Mouse (Mus musculus) right cerebral cortex, adult 2 months (tissue): ENCODE data around the gene Fance.
A peak's percentile ranks its signal among the peaks of the same experiment; 100 is the strongest.
"Not testable (repeated sequence)": the region's sequence is repeated elsewhere in the genome, so short reads cannot be mapped to it uniquely, and the experiment has no call there.

Experiments used
- DNase-seq, 2 experiments: peaks; one replicate each; pipeline ENCODE4 v3.0.0; 2021 to 2022; ENCODE audit warnings: low spot score in 2 of 2

Fance gene

DNA sequence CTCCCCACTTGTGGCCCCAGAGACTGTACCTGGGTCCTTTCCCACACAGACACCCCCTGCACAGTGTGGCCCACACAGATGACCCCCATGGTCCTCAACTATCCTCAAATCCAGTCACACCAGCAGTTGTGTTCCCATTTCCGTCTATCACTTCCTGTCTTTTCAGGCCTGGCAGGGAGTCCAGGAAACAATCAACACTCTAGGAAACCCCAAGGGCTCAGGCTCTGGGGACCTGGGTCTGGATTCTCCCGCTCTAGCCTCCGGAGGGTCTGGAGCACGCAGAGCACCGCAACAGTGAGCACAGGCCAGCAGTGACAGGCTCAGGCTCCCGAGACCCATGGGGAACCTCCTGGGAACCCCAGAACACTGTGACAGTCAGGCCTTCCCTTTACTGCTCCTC, 34.9 kb downstream of the Fance start:
- no peak for DNase-seq

DNA sequence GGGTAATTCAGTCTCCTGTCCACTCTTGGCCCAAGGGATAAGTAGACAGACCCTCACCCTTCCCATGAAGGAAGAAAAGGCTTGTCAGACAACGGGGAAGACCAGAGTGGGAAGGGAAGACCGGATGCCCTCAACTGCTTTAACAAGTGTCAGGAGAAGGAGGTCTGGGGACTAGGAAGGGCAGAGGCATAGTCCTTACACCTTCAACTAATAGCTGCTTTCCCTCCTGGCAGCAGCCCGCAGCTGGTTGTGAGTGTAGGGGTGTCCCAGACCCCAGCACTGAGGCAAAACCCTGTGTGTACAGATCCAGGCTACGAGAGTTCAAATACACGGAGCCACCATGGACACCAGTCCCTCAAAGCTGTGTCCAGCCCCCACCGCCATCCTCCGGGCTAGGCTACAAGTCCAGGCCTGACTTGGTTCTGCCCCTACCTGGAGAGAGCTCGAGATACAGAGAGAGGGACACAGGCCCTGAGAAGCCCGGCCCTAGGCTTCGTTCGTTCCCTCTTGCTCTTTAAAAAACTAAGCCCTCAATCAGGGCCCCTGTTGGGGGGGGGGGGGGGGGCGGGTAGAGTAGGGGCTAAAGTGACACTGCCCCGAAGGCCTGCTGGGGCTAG, 36.1 kb downstream of the Fance start:
- DNase-seq = no peak

DNA sequence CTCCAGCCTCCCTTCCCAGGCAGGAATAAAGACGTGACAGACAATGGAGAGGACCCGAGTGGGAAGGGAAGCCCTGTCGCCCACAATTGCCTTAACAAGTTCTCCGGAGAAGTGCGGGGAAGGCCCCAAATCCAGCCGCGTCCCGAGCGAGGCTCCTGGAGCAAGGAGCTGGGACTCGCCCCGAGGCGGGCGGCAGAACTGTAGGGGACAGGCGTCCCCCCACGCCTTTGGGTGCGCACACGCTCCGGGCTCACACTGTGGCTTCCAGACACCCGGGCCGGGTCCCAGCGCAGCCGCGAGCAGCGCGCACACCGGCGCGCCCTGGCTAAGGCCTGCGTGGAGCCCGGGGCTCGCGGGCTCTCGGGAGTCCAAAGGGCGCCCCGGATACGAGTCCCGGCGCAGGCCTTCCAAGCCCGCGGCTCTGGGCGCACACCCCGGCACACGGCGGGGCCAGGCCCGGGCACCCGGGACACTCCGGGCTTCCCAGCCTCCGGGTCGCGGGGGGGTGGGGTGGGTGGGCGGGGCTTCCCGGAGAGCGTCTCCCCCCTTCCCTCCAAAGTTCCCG, 36.7 kb downstream of the Fance start:
- no peak for DNase-seq

- no peak for DNase-seq
Observed at GRCm38 (mm10) chr17:28350466-28351352, 37.4 kb downstream of the Fance start, which contains the start of gene Tead3. Tead3 (minus strand) TSS chr17:28350817.

DNA sequence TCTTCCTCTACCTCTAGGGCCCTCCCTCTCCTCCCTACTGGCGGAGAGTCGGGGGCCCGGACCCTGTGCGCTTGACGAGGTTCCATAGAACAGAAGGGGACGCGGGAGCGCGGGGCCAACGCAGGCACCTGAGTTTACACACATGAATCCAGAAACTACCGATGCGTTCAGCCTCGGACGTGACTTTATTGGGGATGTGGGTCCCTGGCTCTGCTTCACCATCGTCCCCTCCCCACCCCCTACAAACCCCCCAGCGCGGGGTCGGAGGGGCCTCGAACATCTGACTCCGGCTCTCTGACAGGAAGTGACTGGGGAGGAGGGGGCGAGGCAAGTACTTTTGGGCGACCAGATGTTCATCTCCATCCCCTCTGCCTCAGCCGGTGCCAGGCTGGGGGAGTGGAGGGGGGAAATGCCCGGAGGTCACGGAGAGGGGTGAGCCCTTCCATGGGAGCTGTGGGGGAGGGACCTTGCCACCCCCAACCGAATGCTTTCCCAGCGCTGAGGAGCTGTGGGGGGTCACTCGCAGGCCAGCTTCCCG, 38.1 kb downstream of the Fance start:
- no peak for DNase-seq

DNA sequence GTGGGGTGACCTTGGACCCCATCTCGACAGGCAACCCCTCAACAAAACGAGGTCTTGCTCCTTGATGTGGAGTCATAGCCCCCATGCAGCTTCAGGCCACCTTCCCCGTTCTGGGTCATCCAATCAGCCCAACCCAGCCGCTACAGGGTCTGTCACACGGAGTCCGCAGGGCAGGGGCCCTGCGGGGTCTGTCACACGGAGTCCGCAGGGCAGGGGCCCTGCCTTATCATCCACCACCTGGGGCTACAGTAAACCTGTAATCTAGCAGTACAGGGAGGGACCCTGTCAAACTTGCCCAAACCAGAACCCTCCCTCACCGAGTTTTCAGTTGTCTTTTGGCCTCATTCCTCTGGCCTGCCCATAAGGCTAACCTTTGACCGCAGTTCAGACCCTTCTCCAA, 38.7 kb downstream of the Fance start:
- no peak for DNase-seq

GRCm38 (mm10) chr17:28355871-28356270, 42.6 kb downstream of the Fance start:
- DNase-seq = no peak

DNA sequence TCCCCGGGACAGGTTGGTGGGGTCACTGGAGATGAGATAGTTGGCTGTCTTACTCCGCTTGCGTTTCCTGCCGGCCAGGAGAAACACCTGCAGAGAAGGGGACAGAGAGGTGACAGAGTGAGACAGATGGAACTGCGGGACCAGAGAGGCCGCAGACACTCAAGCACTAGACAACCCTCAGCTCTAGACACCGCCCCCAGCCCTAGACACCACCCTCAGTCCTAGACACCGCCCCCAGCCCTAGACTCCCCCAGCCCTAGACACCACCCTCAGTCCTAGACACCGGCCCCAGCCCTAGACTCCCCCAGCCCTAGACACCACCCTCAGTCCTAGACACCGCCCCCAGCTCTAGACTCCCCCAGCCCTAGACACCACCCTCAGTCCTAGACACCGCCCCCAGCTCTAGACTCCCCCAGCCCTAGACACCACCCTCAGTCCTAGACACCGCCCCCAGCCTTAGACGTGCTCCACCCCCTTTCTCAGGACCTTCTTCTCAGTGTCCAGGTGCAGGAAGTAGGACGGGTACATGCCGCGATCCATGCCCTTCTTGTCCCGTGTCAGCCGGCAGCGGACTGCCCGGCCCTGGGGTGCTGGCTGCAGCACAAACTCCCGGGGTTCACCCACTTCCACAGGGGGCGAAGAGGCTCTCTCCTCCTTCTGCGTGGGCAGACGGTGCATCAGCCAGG, 45.4 kb downstream of the Fance start:
- DNase-seq = not testable (repeated sequence)

GRCm38 (mm10) chr17:28360531-28361277, 47.4 kb downstream of the Fance start:
- no peak for DNase-seq

GRCm38 (mm10) chr17:28361921-28362652, 48.8 kb downstream of the Fance start:
- DNase-seq = no peak

DNA sequence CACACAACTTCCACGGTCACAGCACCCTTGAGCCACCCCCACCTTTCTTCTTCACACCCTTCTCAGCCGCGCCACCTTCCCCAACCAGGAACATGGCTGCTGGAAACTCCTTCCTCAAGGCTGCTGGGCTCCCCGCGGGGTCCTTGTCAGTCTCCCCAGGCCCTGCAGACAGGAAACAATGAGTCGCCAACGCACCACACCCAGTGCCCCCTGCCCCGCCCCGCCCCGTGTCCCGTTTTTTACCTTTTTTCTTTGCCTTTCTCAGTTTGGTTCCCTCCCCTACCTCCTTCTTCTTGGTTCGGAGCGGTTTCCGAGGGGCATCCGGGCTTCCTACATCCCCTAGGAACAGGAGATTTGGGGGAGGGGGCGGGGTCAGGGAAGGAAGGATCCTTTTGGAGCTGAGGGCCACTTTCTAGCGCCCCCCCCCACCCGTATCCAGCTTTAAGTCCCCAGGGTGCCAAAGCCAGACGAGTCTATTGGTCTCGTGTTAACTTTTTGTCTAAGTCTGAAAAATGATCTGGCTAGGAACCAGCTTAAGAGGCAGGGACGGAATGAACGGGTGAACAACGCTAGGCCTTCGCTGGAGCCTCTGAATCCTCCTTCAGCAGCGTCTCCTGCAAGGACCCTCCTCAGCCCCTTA, 49.5 kb downstream of the Fance start:
- no peak for DNase-seq

DNA sequence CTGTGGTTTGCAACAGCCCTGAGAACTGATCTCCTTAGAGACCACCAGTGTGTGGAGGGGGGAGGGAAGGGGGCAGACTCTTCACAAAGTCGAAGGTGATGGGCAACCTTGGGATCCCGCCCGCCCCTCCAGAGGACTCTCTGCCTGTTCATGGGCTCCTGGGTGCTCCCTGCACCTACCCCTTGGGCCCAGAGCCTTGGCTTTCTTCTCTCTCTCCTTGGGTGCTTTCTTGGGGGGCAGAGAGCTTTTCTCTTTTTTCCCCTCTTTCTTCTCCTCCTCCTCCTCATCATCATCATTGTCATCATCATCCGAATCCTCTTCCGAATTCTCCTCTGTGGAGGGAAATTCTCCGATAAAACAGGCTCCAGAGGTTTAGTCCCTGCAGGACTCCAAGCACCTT, 50.2 kb downstream of the Fance start:
- DNase-seq = no peak

- no peak for DNase-seq
Observed at GRCm38 (mm10) chr17:28365122-28365521, 51.8 kb downstream of the Fance start, which contains the start of gene Tulp1. Tulp1 (minus strand) TSS chr17:28365222.

DNA sequence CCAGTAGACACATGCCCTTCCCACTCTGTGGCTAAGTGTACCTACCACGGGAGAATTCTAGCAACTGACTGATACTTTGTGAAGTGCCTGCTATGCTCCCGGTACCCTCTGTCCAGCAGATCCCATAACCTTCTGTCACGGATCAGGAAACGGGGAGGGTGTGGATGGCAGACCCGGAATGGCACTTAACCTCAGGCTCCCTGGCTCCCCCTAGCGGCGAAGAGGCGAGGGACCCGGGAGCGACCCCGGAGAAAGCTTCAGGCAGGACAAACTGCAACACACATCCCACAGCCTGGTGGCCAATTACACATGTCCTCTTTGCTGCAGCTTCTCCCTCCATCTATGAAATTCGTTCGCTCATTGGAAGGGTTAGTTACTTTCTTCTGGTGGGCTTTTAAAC, 55.1 kb downstream of the Fance start:
- peak; percentile 41 to 49 for DNase-seq

GRCm38 (mm10) chr17:28369056-28369455, 55.7 kb downstream of the Fance start:
- no peak for DNase-seq

DNA sequence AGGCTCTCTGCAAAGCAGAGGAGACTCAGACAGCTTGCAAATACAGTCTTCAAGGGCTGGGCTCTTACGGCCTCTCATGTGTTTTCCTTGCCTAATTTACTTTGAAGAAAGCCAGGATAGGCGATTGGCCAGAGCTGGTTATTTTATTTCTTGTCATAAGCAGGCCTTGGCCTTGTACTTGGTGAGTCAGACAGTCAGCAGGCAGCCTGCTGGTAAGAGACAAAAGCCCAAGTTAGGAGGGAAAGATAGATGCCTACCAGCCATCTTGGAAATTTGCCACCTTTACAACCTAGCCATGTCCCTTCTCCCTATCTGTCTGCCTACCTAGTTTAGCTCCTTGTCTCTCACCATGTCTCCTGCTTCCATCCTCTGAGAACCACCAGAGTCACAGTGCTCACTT, 58.0 kb downstream of the Fance start:
- DNase-seq = no peak

- no peak for DNase-seq
Observed at GRCm38 (mm10) chr17:28371941-28372340, 58.6 kb downstream of the Fance start.

DNA sequence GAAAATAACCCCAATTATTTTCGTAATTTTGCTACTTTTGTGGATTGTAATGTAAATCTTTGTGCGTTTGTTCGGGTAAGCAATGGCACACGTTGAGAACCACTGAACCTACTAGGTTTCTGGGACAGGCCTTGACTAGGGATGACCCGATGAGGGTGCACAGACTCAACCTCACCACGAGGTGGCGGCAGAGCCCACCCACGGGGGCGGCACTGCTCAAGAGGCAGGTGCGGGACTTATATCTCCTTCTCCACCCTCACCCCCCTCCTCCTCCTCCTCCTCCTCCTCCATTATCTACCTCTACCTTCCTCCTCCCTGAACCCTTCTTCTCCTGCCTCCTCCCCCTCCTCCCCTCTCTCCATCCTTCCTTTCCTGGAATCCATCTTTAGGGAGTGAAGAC, 60.5 kb downstream of the Fance start:
- no peak for DNase-seq

GRCm38 (mm10) chr17:28374494-28374893, 61.2 kb downstream of the Fance start:
- no peak for DNase-seq

DNA sequence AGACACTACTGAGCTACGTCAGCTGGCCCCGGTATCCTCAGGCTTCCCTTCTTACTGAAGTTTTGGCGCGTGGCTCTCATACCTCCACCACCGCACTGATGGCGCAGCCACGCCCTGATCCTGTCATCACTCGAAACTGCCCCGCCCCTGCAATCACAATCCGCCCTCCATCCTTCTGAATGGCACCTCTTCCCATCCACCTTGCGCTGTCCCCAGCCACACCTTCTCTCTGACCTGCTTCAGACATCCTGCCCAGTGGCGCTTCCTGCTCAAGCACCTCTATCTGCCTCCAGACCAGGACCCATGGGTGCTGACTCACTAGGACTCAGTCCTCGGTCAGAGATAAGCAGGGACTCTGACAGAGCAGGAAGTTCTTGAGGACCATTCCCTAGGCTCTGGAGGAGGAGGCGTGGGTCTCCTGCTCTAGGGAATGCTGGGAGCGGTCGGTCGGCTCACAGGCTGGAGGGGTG, 62.3 kb downstream of the Fance start:
- DNase-seq = no peak
